Mouse (Mus musculus) thymus, adult 2 months (tissue): ENCODE measurements at regions not wholly inside any gene's neighbourhood (a gene's known extent, or its start where the extent isn't known, plus 50 kb on each side); places are given as distances from the start of the nearest gene placed in this dataset.

Source experiments
- CTCF ChIP-seq: fragments of 200-500 bp; IDR thresholded peaks from 2 replicates; pipeline ENCODE4 v1.5.1; 2012; ENCODE audit warnings: mild to moderate bottlenecking, control low read depth, low read length, moderate library complexity, borderline replicate concordance; ENCODE audit not compliant: control insufficient read depth, poor library complexity, insufficient read depth; ENCODE audit errors: extremely low read depth
- POLR2A ChIP-seq: fragments of 200-500 bp; IDR thresholded peaks from 2 replicates; pipeline ENCODE4 v1.6.1; 2012; ENCODE audit warnings: mild to moderate bottlenecking, low read length, control low read depth, moderate library complexity; ENCODE audit not compliant: control insufficient read depth, poor library complexity, insufficient read depth; ENCODE audit errors: extremely low read depth

GRCm38 (mm10) chr1:47285639-47286038 lies 393.0 kb upstream of the Slc39a10 start:
- TF ChIP-seq CTCF, result no peak
- TF ChIP-seq POLR2A, result no peak
